Mouse (Mus musculus) left cerebral cortex, adult 11 months (tissue): ENCODE measurements around the gene Armc7.

Experiments used
- DNase-seq: peaks from one replicate; pipeline ENCODE4 v3.0.0; 2022; ENCODE audit warnings: low spot score

Gene Armc7

DNA sequence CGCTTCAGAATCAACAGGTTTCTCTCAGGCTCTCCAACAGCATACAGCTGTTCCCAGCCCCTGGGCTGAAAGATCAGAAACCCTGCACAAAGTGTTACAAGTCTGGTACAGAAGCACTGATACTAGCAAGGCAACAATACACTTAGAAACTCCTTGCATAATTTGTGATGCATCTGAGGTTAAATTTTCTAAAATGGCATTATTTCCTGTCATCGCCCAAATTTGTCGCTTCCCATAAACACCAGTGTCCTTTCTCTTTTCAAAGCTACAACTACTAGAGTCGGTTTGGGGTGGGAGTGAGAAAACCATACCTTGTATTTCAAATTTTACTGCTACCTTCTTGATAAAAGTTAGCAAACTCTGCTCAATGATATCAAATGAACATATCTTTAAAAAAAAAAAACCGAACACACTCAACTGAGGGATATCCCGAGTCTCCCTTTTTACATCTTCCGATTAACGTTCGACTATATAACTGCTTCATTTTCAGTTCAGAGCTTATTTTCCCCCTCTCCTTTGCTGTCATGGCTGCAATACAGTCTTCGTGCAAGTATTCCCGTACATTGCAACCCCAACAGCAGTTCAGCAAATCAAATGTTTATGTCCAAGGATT lies 59.4 kb downstream of the Armc7 start:
- DNase-seq = no peak

DNA sequence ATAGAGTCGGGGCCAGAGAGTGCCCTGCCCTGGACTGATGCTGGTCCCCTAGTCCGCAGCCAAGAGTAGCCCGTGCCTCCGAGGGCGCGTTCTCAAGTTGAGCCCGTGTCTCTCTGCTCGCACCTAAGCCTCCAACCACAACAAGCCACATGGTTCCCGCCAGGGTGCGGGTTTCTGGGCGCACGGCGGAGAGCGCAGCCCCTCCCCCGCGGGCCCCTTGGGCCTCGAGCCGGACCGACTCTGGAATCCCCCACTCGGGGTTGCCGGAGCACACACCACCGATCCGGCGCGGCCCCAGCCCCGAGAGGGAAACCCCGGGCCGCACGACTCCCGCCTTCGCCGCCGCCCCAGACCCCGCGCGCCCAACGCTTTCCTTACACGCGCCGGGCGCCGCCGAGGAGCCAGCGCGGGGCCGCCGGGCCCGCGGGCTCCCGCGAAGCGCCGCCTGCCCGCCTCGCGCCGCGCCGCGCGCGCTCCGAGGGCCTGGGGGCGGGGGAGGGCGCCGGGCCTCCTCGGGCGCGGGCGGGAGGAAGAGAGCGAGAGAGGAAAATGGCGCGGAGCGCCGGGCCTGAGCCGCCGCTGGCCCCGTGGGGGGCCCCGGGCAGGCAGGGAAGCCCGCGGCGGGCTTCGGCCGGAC lies 60.1 kb downstream of the Armc7 start:
- DNase-seq = no peak

DNA sequence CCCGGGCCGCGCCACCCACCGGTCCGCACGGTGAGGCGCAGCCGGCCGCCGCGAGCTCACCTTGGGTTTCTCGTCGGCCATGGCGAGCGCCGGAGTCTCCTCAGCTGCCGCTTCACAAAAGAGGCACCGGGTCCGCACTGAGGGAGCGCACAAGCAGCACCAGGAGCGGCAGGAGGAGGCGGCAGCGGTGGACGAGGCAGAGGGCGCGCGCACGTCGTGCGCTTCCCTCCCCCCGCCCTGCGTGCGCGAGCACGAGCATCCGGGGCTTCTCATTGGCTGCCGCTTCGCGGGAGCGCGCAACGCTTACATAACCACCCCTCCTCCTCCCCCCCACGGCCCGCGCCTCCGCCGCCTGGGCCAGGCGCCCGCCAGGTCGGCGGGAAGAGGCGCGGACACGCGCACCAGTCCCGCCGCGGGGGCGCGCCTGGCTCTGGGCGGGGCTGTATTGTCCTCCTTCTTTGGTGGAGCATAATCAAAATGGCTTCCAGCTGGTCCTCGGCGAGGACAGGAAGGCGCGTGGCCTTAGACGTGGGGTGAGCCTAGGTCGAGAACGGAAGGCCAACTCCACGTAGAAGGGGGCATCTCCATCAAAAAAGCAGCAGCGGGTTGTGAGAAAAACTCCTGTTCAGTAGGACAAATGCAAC lies 60.7 kb downstream of the Armc7 start, which contains the start of gene Sumo2:
Gene Sumo2 (minus strand): TSS at position 239 of the 644 bp plus-strand sequence.
- DNase-seq = peak; percentile 97

DNA sequence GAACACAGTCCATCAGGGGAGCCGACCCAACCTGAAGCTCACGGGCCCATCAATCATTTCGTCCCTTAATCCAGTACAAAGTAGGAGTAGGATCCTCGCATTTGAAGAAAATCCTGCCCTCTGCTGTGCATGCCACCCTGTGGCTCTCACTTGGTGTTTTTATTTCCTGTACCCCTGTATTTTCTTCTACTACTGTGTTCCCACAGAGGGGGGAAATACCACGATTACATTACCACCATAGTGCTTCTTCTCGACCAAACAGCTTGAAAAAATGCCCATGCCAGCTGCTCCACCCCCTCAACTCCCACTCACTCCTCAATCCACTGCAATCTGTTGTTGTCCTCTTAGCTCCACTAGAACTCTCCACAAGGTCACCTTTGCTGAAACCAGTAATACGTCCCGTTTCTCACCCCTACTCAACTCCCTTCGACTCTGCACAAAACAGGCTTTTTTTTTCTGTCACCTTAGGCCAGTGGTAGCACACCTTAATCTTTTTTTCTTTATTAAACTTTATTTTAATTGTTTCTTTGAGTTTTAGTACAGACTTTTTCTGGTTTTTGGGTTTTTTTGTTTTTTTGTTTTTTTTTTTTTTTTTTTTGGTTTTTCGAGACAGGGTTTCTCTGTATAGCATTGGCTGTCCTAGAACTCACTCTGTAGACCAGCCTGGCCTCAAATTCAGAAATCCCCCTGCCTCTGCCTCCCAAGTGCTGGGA lies 61.5 kb downstream of the Armc7 start:
- no peak for DNase-seq

DNA sequence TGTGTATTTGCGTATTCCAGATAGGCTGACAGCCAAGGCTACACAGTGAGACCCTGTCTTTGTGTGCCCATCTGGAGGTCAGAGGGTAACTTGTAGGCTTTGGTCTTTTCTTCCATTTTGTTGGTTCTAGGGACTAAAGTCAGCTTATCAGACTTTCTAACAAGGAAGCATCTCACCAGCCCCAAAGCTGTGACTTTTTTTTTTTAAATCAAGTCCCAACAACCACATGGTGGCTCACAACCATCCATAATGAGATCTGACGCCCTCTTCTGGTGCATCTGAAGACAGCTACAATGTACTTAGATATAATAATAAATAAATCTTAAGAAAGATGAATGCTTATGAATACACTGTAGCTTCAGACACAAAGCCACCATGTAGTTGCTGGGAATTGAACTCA lies 62.6 kb downstream of the Armc7 start:
- no peak for DNase-seq
